Mouse (Mus musculus) C2C12 (cell line): ENCODE measurements around the gene Gm30191.

Experiments
- CEBPB ChIP-seq: IDR thresholded peaks from one replicate; pipeline ENCODE4 v1.6.1; 2011; ENCODE audit warnings: low read depth, mild to moderate bottlenecking, control low read depth, moderate library complexity
- CTCF ChIP-seq: IDR thresholded peaks from one replicate; pipeline ENCODE4 v1.5.1; 2011; ENCODE audit not compliant: control insufficient read depth, insufficient read depth, insufficient read length
- MAX ChIP-seq: IDR thresholded peaks from one replicate; pipeline ENCODE4 v1.6.1; 2011; ENCODE audit warnings: mild to moderate bottlenecking, control low read depth
- MYOD1 ChIP-seq: IDR thresholded peaks from one replicate; pipeline ENCODE4 v1.6.1; 2011; ENCODE audit warnings: low read depth; ENCODE audit not compliant: control insufficient read depth, insufficient read length
- MYOG ChIP-seq: IDR thresholded peaks from one replicate; pipeline ENCODE4 v1.6.1; 2011; ENCODE audit not compliant: control insufficient read depth, insufficient read length; ENCODE audit errors: extremely low read depth
- USF1 ChIP-seq: IDR thresholded peaks from one replicate; pipeline ENCODE4 v1.6.1; 2011; ENCODE audit warnings: low read depth, mild to moderate bottlenecking, control low read depth, moderate library complexity

DNA sequence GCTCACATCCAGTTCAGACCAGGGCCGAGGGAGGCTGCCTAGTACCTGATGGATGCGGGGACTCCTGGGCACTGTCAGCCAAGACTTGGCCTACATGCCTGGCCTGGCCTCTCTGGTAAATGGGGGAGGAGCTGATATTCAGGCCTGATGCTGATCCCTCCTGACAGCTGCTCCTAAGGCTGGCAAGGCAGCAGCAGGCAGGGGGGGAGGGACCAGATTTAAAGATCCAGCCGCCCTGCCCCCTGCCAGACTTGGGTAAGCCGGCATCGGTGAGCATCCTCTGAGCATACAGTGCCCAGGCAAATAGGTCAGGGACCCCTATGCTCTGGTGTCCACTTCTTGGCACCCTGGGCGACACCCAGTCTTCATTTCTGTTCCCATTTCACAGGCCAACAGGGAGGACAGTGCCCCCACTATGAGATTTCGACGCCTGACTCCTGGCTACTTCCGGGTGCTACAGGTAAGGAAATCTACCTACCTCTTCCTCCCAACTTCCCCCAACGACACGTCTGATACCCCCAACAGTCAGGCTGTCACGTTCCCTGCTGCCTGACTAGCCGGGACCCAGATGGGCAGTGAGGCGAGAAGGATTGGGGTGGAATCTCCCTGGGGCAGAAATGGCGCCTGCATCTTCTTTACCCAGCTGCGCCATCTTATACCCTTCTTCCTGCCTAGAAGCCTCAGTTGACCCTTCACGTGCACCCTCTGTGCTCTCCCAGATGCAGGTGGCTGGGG, 3.1 kb upstream of the Gm30191 start, which contains the start of gene E130218I03Rik:
- no peak for TF ChIP-seq CTCF
- no peak for TF ChIP-seq USF1
- no peak for TF ChIP-seq MYOG
- TF ChIP-seq CEBPB = no peak
- TF ChIP-seq MAX = no peak
- TF ChIP-seq MYOD1 = no peak
